19 mouse cellular contexts compared by ENCODE assay signal in genomic region chr19:50840499-50840898, GRCm38 (mm10).
"Had no signal": no experiment of that assay in that cellular context is flagged by ENCODE, and none has a peak within 500 bp of the region (broad histone marks: within the 10 kb centered on the region; RNA-seq: fewer than 3 reads in every experiment).

No protein-coding gene starts in this region.

- DNase-seq: kidney, postnatal 10 days; kidney, postnatal 36 days; layer of hippocampus, postnatal 36 days; liver, embryonic 13.5 days; lung, adult 2 months; lung, postnatal 14 days; lung, postnatal 4 days; midbrain, embryonic 14.5 days; right cerebral cortex, adult 18-20 months; right cerebral cortex, postnatal 14 days; right cerebral cortex, postnatal 4 days; thymus, adult 18-20 months; thymus, postnatal 36 days had no signal

- H3K9me3 ChIP-seq: kidney, embryonic 15.5 days; liver, embryonic 13.5 days; neural tube, embryonic 12.5 days; neural tube, embryonic 15.5 days; stomach, embryonic 15.5 days had no signal

- H3K4me3 ChIP-seq: kidney, embryonic 15.5 days; left cerebral cortex, adult 2 months; liver, embryonic 13.5 days; neural tube, embryonic 12.5 days; neural tube, embryonic 15.5 days; stomach, embryonic 15.5 days had no signal

- H3K27ac ChIP-seq: kidney, embryonic 15.5 days; left cerebral cortex, adult 2 months; liver, embryonic 13.5 days; neural tube, embryonic 12.5 days; neural tube, embryonic 15.5 days; stomach, embryonic 15.5 days had no signal

- H3K4me2 ChIP-seq: kidney, embryonic 15.5 days; liver, embryonic 13.5 days; midbrain, embryonic 11.5 days; neural tube, embryonic 12.5 days; neural tube, embryonic 15.5 days; stomach, embryonic 15.5 days had no signal

- H3K27me3 ChIP-seq: kidney, embryonic 15.5 days; liver, embryonic 13.5 days; neural tube, embryonic 12.5 days; neural tube, embryonic 15.5 days; stomach, embryonic 15.5 days had no signal

- H3K36me3 ChIP-seq: kidney, embryonic 15.5 days; liver, embryonic 13.5 days; neural tube, embryonic 12.5 days; neural tube, embryonic 15.5 days; stomach, embryonic 15.5 days had no signal

- H3K9ac ChIP-seq: kidney, embryonic 15.5 days; liver, embryonic 13.5 days; neural tube, embryonic 12.5 days; neural tube, embryonic 15.5 days; stomach, embryonic 15.5 days had no signal

- H3K4me1 ChIP-seq: kidney, embryonic 15.5 days; liver, embryonic 13.5 days; neural tube, embryonic 12.5 days; neural tube, embryonic 15.5 days; stomach, embryonic 15.5 days had no signal
